Mouse (Mus musculus) heart, adult 11 months (tissue): ENCODE results near the gene Hapln2.
A peak's percentile ranks its signal among the peaks of the same experiment; 100 is the strongest.

Experiments
- DNase-seq: peaks from one replicate; pipeline ENCODE4 v3.0.0; 2022

Gene Hapln2

GRCm38 (mm10) chr3:88002291-88002976 is 24.9 kb downstream of the Hapln2 start:
- DNase-seq, result no peak

GRCm38 (mm10) chr3:88000816-88001595 is 26.4 kb downstream of the Hapln2 start:
- no peak for DNase-seq

GRCm38 (mm10) chr3:88000181-88000580 is 27.2 kb downstream of the Hapln2 start, which contains the start of gene Bcan:
TSS of gene Bcan (minus strand) at chr3:88000230.
- no peak for DNase-seq

- DNase-seq, result no peak
These were observed 28.0 kb downstream of the Hapln2 start for GRCm38 (mm10) chr3:87999243-87999895.

GRCm38 (mm10) chr3:87998747-87999146 is 28.6 kb downstream of the Hapln2 start:
- no peak for DNase-seq

GRCm38 (mm10) chr3:87996971-87997614 is 30.3 kb downstream of the Hapln2 start:
- DNase-seq, result peak; percentile 92

GRCm38 (mm10) chr3:87996401-87996800 is 31.0 kb downstream of the Hapln2 start:
- no peak for DNase-seq

GRCm38 (mm10) chr3:87995331-87995730 is 32.1 kb downstream of the Hapln2 start:
- no peak for DNase-seq

GRCm38 (mm10) chr3:87993436-87993835 is 33.9 kb downstream of the Hapln2 start:
- no peak for DNase-seq

GRCm38 (mm10) chr3:87989935-87990334 is 37.4 kb downstream of the Hapln2 start:
- no peak for DNase-seq

GRCm38 (mm10) chr3:87988068-87988467 is 39.3 kb downstream of the Hapln2 start:
- DNase-seq, result no peak

- peak; percentile 95 for DNase-seq
These were observed 39.8 kb downstream of the Hapln2 start for GRCm38 (mm10) chr3:87987633-87988032.

GRCm38 (mm10) chr3:87986868-87987267 is 40.5 kb downstream of the Hapln2 start:
- DNase-seq, result peak; percentile 99

- peak; percentile 97 for DNase-seq
These were observed 41.7 kb downstream of the Hapln2 start for GRCm38 (mm10) chr3:87985505-87986320.

- DNase-seq, result no peak
These were observed 43.3 kb downstream of the Hapln2 start for GRCm38 (mm10) chr3:87984094-87984493.

GRCm38 (mm10) chr3:87983627-87984026 is 43.8 kb downstream of the Hapln2 start:
- no peak for DNase-seq

GRCm38 (mm10) chr3:87982836-87983601 is 44.4 kb downstream of the Hapln2 start:
- peak; percentile 99 for DNase-seq

- DNase-seq, result peak; percentile 99
These were observed 45.2 kb downstream of the Hapln2 start for GRCm38 (mm10) chr3:87981894-87982835.

- DNase-seq, result peak; percentile 94
These were observed 46.1 kb downstream of the Hapln2 start for GRCm38 (mm10) chr3:87981214-87981760.

- no peak for DNase-seq
These were observed 46.7 kb downstream of the Hapln2 start for GRCm38 (mm10) chr3:87980728-87981127.
